Mouse (Mus musculus): ENCODE data around the gene Pacrg.
A peak's percentile ranks its signal among the peaks of the same experiment; 100 is the strongest.

Pacrg gene

DNA sequence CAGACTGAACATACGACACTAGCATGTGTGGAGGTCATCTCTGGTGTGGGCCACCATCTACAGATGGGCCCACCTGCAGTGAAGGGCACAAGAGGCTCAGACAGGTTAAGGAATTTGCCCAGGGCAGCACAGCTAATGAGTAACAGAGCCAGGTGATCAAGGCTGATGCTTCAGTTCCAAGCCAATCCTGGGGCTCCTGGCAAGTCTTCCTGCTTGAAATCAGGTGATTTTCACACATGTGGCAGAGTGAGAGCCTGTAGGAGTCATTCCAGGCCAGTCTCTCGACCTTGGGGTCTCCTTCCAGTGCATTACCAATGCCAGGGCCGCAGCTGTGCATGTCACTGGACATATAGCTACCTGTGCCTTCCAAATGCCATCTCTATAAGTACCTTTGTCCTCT is 438.6 kb downstream of the Pacrg start:
- no peak for DNase-seq

DNA sequence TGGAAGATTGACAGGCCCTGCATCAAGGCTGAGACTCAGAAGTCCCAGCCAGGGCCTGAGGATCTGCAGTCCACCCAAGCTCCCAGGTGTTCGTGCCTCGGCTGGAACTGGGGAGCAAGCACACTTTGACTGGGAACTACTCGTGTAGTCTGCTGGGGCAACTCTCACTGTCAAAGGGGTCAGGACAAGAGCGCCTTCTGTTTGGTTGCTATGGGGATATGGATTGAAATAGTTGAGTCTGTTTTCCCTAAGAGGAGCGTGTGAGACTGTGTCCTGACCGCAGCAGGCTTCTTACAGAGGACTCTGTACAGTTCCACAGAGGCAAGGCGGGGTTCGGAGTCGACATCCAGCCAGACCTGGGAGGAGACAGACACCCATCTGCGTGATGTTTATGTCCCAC is 440.4 kb downstream of the Pacrg start:
- no peak for DNase-seq

DNA sequence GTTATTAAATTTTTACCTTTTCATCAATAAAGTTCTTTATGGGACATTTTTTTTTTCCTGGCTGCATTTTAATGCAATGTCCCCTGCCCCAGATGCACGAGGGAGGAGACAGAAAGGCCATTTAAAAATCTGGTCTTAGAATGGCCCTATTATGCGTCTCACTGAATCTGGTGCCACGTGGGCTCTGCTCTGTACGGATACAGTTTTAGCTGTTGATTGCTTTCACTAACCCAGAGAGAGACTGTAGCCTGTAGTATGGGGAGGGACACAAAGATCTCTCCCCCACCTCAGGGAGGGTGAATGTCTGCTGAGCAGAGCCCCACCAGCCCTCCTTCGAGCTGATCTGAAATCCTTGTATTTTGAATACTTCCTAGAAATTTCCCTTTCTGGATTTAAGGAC is 441.2 kb downstream of the Pacrg start:
- no peak for DNase-seq

DNA sequence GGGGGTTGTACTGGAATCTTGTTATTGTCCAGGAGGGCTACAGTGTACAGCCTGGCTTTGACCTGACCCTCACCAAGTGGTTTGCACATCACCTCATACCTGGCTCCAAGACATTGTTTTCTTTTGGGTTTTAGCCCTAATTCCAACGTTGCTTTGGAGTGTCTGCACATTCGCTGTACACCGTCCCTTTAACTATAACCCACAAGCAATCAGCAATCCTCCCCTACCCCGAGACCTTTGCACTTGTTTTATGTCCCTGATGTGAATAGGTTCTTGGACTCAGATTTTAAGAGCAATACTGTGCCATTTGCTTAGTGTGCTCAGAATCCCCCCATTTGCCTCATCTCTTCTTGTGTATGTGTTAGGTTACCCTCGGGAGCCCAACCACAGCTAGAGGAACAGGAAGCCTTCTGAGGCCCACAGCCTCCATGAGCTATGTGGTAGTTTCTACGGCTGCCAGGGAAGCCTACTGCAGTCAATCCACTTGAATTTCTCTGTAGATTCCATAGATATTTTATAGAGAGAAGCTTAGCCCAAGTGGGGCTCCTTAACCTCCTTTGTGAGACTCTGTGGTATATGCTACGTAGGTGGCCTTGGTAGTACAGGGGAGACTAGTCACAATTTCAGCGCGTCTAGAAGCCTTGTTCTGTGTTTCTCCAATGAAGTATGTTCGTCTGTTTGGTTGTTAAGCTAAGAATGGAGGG is 442.0 kb downstream of the Pacrg start:
- DNase-seq = no peak

DNA sequence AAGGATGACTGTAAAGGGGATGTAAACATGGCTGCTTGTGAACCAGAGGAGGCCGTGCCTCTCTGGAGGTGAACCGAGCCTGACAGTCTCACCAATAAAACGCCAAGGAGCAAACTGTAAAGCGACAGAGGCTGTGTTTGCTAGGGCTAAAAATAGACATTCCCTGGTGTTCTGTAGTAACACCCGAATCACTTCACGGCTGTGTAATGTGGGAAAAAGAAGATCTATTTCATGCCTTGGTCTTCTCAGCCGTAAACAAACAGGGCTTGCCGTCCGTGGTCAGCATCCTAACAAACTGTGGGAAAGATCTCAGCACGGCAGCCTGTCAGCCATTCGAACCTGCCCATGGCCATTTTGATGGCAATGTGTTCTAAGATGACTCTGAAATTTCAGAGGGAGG is 442.8 kb downstream of the Pacrg start:
- no peak for DNase-seq

DNA sequence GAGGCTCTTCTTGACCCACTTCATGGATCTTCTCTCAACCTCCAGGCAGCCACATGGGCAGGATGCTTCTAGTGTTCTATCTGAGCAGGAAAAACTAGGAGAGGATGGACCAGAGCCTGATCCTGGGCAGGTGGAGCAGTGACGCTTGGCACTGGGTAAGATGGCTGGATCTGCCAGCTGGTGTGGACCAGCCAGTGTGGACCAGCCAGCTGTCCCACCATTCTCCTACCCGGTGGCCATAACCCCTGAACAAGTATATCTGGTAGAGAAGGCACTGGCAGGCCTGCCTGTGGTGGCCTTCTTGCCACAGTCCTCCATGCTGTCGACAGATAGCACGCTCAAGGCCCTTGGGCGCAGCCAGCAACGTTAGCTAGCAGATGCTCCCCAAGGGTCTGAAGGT is 443.2 kb downstream of the Pacrg start:
- DNase-seq = no peak

DNA sequence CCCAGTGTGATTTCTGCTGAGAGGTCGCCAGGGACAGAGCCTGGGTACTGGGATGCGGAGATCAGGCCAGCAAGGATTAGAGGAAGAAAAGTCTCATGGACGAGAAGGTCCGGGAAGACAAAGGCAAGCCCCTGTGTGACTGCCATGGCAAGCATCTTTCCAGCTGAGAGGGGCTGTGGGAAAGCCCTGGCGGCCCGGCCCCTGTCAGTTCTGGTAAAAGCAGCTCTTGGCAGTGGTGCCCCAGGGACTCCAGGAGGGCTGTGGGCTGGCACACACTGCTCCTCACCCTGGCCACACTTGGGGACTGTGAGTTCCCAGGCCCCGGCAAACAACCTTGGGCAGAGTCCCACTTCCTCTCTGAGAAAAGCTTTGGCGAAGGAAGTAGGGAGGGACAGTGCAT is 445.3 kb downstream of the Pacrg start:
- DNase-seq = peak; percentile 33 to 37

DNA sequence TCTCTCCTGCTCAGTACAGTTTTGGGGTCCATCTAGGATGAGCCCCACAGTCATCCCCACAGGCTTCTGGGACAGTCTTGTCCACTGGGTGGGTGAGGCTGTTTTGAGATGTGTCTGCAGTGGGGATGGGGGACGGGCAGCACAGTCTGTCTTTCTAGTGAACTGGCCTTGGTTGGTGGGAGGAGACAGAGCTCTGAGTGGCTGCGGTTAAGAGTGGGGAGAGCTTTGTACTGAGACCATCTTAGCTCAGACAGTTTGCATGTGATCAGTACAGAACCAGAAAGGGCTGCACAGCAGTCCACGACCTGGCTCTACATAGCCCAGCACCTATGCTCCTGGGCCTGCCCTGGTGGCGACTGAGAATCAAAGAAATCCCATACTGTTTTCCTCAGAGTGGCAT is 446.3 kb downstream of the Pacrg start:
- no peak for DNase-seq

DNA sequence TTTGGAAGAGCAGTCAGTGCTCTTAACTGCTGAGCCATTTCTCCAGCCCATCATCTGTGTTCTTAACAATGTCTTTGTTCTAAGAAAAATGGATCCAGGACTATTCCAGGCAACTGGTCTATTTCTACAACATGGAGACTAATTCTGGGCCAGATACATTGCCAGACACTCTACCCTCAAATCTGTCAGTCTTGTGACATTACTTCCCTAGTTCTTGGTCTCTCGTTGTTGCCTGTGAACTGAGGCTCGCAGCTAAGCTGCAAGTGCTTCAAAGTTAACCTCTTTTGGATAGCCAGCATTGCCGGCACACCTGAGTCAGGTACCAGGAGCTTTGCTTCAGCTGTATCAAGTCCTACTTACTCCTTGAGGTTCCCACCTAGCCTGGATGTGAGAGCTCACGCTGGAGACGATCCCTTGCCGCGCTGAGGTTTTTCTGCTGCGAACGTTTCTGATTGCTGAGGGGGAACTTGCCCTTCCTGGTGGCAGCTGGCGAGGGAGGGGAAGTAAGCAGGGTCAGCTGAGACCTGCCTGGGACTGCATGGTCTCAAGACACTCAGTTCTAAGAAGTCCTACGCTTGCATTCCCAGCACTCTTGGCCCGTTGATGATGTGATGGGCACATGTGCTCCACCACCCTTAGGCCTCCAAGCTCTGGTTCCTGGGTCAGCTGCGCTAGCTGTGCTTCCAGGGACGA is 447.6 kb downstream of the Pacrg start:
- no peak for DNase-seq

DNA sequence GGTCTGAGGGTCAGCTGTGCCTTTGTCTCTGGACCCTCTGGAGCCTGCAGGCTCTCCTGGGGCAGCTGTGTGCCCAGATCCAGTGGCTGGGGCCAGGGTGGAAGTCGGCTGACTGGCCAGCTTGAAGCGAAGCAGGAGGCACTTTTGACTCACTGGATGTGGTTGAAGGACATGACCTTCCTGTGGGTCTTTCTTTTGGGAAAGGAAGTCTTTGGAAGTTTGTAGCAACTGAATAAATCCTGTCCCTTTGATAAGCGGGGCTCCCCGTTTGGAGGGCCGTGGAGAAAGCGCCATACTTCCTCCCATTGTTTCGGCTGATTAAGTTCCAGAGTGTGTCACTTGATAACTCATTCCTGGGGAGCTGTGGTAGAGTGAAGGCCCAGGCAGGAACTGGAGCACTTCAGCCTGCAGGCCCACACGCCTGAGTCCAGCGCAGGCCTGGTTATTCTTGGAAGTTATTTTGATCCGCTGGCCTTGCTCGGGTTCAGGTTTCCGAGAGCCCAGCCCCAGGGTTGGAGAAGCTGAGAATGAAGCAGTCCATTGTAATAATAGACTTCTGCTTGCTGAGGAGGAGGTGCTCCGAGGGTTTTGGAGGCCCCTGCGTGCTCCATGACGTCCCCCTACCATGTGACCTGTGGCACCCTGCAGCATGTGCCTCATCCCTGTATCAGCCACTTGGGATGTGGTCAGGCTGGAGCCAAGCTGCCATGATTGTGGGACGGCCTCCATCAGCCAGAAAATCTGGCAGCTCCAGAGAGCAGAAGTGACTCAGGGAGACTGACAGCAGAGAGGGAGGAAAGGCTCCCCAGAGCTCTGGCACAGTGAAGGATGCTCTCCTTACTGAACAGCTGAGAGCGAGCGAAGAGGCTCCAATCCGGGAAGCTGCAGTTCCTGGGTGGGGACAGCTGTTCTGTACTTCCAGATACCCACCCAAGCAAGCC is 449.6 kb downstream of the Pacrg start:
- DNase-seq = peak; percentile 39 to 43

DNA sequence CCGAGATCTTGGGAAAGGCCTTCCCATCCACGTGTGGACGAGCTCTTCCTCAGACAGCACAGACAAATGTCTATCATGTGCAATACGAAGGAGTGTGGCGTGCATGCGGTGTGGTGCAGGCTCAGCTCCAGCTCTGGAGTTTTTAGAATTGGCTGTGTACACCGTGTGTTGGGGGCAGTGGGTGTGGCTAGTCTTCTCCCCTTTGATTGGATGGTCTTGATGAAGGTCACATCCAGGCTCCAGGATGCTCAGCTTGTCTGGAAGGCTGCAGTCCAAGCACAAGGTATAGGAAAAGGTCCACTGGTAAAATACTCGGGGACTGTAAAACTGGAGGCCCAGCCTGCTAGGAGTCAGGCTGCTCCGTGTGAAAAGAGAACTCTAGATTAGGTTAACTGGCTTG is 450.4 kb downstream of the Pacrg start:
- DNase-seq = no peak

DNA sequence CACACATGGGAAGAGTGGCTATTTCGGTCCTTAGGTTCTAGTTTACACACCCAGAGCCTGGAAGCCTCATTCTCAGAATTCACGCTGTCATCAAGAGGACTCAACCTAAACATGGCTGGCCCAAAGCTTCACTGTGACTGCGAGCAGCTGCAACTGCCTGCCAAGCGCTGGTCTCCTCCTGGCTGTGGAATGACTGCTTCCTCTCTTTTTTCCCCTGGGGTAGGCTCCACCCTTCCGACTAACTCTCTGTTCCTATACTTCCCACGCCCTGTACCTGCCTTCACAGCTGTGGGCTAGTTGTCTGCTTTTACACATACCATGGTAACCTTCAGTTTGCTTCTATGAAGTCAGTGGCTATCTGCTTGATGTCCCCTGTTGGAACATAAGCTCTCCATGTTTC is 453.6 kb downstream of the Pacrg start:
- DNase-seq = no peak

DNA sequence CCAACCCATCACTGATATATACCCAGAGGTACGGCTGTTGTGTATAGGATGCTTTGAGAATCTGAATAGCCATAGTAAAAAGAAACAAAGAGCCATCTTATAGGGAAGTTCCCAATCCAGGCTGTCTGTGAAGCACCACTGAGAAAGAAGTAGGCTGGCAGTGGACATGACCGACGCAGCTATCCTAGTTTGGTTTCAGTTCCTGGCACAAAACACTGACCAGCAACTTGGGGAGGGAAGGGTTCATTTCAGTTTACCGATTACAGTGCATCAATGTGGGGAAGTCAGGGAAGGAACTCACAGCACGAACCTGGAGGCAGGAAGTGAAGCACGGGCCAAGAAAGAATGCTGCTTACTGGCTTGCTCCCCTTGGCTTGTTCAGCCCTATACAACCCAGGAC is 456.7 kb downstream of the Pacrg start:
- no peak for DNase-seq

DNA sequence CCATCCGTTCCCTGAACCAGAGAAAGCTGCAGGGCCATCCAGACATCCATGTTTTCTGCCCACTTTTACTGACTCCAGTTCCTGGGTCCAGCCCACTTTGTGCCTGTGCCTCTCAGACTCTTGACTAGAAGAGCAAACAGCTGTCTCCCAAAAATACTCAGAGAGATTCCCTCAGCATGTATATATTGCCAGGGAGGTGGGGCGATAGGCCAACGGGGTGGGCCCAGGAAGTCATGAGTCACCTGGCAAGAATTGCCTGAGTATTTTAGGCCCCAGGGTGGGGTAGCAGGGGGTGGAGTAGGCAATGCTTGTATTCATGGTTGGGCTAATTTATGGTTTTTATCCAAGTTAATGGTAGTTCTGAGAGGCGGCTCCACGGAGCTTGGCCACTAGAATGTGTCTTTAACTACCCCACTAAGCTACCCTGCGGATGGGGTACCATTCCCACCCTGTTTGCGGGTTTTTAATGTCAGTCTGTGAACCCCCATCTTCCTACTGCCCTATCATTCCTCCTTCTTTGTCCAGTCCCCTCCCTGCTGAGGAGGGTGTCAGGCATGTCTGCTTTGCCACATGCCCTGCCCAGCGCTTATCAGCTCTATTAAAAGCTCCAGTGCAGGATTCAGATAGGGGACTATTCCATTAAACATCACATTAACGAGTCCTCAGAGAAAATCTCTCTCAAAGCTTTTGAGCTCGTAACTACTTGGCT is 461.5 kb downstream of the Pacrg start:
- DNase-seq = no peak

DNA sequence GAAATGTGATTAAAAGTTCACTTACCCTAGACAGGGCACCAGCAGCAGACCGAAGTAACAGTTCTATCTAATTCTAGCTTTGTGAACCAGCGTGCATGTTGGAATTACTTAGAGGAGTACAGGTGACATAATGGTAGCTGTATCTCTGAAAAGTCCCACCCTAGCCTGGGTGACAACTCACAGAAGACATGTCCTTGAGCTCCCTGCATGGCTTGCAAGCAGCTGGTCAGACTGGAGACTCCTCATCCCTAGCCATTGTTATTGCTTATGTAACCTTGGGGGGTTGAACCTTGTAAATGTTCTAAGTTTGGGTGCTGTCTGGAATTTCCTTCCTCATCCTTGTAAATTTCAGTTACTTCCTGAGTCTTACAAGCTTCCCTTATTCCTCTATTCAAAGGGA is 462.5 kb downstream of the Pacrg start:
- no peak for DNase-seq

DNA sequence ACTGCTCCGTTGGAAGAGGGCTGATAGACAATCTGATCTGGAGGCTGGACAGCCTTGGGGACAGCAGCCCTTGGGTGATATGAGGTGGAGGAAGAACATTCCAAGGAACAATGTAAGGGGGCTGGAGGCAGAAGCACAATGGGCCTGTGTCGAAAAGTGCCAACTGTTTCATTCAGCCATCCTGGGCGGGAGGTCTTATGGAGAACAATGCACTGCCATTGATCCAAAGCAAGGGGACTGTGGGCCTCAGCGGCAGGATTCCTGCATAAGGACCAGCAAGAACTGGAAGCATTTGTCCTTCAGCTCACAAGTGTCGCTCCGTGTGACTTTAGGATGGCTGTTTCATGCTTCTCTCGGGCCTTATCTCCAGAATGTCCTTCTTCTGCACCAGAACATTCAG is 465.8 kb downstream of the Pacrg start:
- no peak for DNase-seq

DNA sequence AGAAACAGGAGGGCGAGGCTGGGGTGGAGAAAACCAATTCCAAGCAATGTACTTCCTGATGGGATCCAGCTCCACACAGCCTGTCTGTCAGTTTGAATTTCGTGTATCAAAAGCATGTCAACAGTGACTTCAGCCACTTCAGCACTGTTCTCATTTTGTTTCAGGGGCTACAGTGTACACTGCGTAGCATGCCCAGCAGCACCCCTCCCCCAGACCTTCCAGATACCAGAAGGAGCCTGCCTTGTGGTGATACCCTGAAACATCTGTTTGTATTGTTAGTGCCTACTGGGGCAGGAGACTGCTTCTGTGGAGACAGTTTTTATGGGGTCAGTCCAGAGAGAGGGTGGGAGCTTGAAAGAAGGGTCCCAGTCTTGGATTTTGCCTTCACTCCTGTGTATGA is 466.4 kb downstream of the Pacrg start:
- DNase-seq = no peak

DNA sequence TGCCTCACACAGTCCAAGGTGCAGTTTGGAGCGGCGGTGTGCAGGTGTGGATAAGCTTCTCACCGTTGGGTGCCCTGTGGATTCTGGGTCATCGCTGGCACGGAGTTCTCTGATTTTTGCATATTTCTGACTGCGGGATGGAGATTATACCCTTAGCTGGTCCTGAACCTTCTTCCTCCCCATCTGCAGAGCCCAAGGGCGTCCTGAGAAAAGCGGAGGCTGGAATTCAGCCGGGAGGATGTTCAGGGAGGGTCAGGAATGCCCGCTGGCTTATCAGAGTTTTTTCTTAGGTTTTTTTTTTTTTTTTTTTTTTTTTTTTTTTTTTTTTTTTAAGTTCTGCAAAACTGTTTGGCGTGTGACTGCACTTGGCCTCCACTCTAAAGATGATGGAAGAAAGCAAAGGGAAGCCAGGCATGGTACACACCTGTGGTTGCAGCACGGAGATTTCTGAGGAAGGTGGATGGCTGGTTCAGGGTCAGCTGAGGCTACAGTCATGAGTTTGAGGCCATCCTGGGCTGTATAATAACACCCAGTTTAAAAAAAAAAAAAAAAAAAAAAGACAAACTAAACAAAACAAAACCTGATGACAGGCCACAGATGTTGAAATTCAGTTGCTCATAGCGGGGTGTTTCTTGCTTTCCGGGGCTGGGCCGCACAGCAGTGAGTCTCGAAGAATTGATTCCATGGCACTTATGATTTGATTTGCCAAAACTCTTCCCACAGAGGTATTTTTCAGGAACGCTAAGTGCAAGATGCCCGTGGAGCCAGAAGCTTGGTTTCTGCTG is 467.9 kb downstream of the Pacrg start:
- no peak for DNase-seq

DNA sequence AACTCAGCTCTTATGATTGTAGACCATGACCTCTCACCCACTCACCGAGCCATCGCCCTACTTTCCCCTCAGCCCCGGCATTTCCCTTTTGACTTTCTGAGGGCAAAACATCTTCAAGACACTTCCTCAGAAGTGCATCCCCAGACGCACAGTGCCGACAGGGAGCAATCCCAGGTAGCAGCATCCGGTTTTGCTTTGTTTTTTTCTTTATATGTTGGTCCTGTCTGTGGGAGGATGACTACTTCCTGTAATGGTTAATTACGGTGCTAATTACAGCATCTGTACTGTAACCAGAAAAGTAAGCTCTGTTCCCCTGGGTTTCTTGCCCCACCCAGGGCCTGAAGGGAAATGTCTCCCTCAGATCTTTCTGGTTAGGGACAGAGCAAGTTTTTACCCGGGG is 468.6 kb downstream of the Pacrg start:
- DNase-seq = no peak

DNA sequence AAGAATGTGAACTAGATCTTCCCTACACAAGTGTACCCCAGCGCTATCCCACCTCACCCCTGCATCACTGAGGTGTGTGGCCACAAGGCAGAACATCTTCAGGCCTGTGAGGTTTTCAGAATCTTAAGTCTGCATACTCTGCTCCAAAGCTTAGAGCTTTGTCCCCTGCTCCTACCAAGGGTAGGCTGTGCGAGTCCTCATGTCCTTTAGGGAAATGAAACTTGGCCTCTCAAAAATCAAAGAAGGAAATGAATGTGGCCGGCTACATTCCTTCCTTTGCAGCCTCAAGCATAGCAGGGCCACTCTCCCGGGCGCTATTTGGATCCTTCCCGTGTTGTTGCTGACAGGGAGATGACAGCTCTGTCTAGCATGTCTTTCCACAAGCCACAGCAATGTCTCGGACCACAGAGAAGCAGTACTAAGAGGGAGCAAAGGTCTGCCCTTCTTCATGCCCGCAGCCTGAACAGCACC is 469.4 kb downstream of the Pacrg start:
- DNase-seq = no peak

DNA sequence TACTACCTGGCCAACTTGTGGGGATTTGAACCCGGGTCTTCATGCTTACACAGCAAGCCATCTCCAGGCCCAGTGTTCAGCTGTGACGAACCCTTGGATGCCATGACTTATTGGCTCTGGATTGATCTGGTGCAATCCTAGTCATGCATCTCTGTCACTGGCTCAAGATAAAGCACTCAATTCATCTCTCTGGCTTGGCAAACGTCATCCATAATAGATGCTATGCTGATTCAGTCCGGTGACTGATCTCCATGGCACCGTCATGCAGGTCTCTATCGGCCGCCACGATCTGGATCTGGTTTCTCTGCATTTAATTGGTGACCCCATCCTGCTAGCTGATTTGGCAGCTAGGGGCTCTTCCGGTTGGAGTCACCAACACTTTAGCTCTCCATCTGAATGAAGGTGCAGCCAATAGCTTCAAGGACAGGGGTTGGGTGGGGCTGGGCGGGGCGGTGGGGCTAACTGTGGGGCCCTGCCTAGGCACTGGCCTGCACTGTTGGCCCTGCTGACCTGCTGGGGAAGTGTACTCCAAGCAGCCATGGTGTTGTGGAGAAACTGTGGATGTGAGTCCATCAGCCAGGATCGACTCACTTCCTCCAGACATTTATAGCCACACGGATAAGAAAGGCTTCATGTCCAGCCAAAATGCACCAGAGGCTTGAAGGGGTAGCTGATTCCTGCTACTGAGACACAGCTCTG is 470.0 kb downstream of the Pacrg start:
- DNase-seq = no peak
